Mouse (Mus musculus): Measurements from ENCODE around the gene Gm3854. TPM values are rescaled to one million over a fixed set of nuclear protein-coding genes. Genes with fewer than 3 reads are reported as not detected.
"Not testable (repeated sequence)": the region's sequence is repeated elsewhere in the genome, so short reads cannot be mapped to it uniquely, and the experiment has no call there.

Gene Gm3854
- polyA plus RNA-seq, 1 experiment, result 3.8 TPM

- TF ChIP-seq EP300 (IDR thresholded peaks at IDR 0.05; ENCODE audit: insufficient read depth, low read depth, low read length), result no peak
- TF ChIP-seq CTCF (IDR thresholded peaks at IDR 0.05; ENCODE audit: low read depth, low read length), result no peak
- no peak for TF ChIP-seq POLR2A (IDR thresholded peaks at IDR 0.05; ENCODE audit: insufficient read depth, low read length)
- H3K4me3 ChIP-seq (ENCODE audit: low read depth, low read length), result peak overlapping the region; percentile 83
- H3K36me3 ChIP-seq (ENCODE audit: control insufficient read depth, insufficient read depth, low read length, poor library complexity, severe bottlenecking), result no peaks in the 10 kb centered on the region
- peak overlapping the region; percentile 87 for H3K27ac ChIP-seq (ENCODE audit: insufficient read depth, low read length)
- no peaks in the 10 kb centered on the region for H3K9me3 ChIP-seq (replicated peaks; ENCODE audit: control insufficient read depth, insufficient read depth, low read length, poor library complexity, severe bottlenecking)
- H3K9ac ChIP-seq (ENCODE audit: low read depth, poor library complexity, severe bottlenecking), result peak overlapping the region; percentile 7
- H3K4me1 ChIP-seq (ENCODE audit: control insufficient read depth, insufficient read depth, low read length), result peaks cover 2% of the 10 kb centered on the region
- H3K27me3 ChIP-seq (ENCODE audit: control insufficient read depth, insufficient read depth, low read length, poor library complexity, severe bottlenecking), result no peaks in the 10 kb centered on the region
Measured at GRCm38 (mm10) chr7:6362268-6363046, 18.9 kb downstream of the Gm3854 start.

GRCm38 (mm10) chr7:6363047-6363488 lies 19.5 kb downstream of the Gm3854 start, which contains the start of gene Zfp78:
Zfp78 (plus strand) TSS chr7:6363280.
- Histone ChIP-seq H3K4me1 (ENCODE audit: control insufficient read depth, insufficient read depth, low read length) (peaks cover 2% of the 10 kb centered on the region), H3K27me3 (ENCODE audit: control insufficient read depth, insufficient read depth, low read length, poor library complexity, severe bottlenecking) (no peaks in the 10 kb centered on the region), H3K9ac (ENCODE audit: low read depth, poor library complexity, severe bottlenecking) (peak within 1 kb of the TSS; percentile 50), H3K27ac (ENCODE audit: insufficient read depth, low read length) (peak within 1 kb of the TSS; percentile 87), H3K36me3 (ENCODE audit: control insufficient read depth, insufficient read depth, low read length, poor library complexity, severe bottlenecking) (no peaks in the 10 kb centered on the region), H3K4me3 (ENCODE audit: low read depth, low read length) (peak within 1 kb of the TSS; percentile 83), H3K9me3 (replicated peaks; ENCODE audit: control insufficient read depth, insufficient read depth, low read length, poor library complexity, severe bottlenecking) (no peaks in the 10 kb centered on the region)
- TF ChIP-seq POLR2A (IDR thresholded peaks at IDR 0.05; ENCODE audit: insufficient read depth, low read length) (no peak), CTCF (IDR thresholded peaks at IDR 0.05; ENCODE audit: low read depth, low read length) (no peak), EP300 (IDR thresholded peaks at IDR 0.05; ENCODE audit: insufficient read depth, low read depth, low read length) (no peak)

- H3K36me3 ChIP-seq (ENCODE audit: control insufficient read depth, insufficient read depth, low read length, poor library complexity, severe bottlenecking), result no peaks in the 10 kb centered on the region
- TF ChIP-seq POLR2A (IDR thresholded peaks at IDR 0.05; ENCODE audit: insufficient read depth, low read length), result no peak
- no peak for TF ChIP-seq CTCF (IDR thresholded peaks at IDR 0.05; ENCODE audit: low read depth, low read length)
- no peak for TF ChIP-seq EP300 (IDR thresholded peaks at IDR 0.05; ENCODE audit: insufficient read depth, low read depth, low read length)
Measured at GRCm38 (mm10) chr7:6364761-6365160, 21.2 kb downstream of the Gm3854 start.

GRCm38 (mm10) chr7:6367185-6367584 lies 23.6 kb downstream of the Gm3854 start:
- Histone ChIP-seq H3K27me3 (ENCODE audit: control insufficient read depth, insufficient read depth, low read length, poor library complexity, severe bottlenecking) (no peaks in the 10 kb centered on the region), H3K9ac (ENCODE audit: low read depth, poor library complexity, severe bottlenecking) (no peak overlapping the region), H3K9me3 (replicated peaks; ENCODE audit: control insufficient read depth, insufficient read depth, low read length, poor library complexity, severe bottlenecking) (no peaks in the 10 kb centered on the region), H3K36me3 (ENCODE audit: control insufficient read depth, insufficient read depth, low read length, poor library complexity, severe bottlenecking) (no peaks in the 10 kb centered on the region), H3K27ac (ENCODE audit: insufficient read depth, low read length) (no peak overlapping the region), H3K4me3 (ENCODE audit: low read depth, low read length) (no peak overlapping the region), H3K4me1 (ENCODE audit: control insufficient read depth, insufficient read depth, low read length) (no peaks in the 10 kb centered on the region)
- TF ChIP-seq EP300 (IDR thresholded peaks at IDR 0.05; ENCODE audit: insufficient read depth, low read depth, low read length), result no peak
- TF ChIP-seq CTCF (IDR thresholded peaks at IDR 0.05; ENCODE audit: low read depth, low read length), result no peak
- TF ChIP-seq POLR2A (IDR thresholded peaks at IDR 0.05; ENCODE audit: insufficient read depth, low read length), result no peak

More at GRCm38 (mm10) chr7:6364761-6365160, 21.2 kb downstream of the Gm3854 start:
- 0 out of 2 replicates have a peak overlapping the region, but pooled peaks have one; percentile 24 for H3K27ac ChIP-seq (ENCODE audit: insufficient read depth, low read length)
- H3K9ac ChIP-seq (ENCODE audit: low read depth, poor library complexity, severe bottlenecking), result no peak overlapping the region
- H3K4me1 ChIP-seq (ENCODE audit: control insufficient read depth, insufficient read depth, low read length), result peaks cover 2% of the 10 kb centered on the region
- no peaks in the 10 kb centered on the region for H3K27me3 ChIP-seq (ENCODE audit: control insufficient read depth, insufficient read depth, low read length, poor library complexity, severe bottlenecking)
- no peak overlapping the region for H3K4me3 ChIP-seq (ENCODE audit: low read depth, low read length)
- H3K9me3 ChIP-seq (replicated peaks; ENCODE audit: control insufficient read depth, insufficient read depth, low read length, poor library complexity, severe bottlenecking), result no peaks in the 10 kb centered on the region

DNA sequence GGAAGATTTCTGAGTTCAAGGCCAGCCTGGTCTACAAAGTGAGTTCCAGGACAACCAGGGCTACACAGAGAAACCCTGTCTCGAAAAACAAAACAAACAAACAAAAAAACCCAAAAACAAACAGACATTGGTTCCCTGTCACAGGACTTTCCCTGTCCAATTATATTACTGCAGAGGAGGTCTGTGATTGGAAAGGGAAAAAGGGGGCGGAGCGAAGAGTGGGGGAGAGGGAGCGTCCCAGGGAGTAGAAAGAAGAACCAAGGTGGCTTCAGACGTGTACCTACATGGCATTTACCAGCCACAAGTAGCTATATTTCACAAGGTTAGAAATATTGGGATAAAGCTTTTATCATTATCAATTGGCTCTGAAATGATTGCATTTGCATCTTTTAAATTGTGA lies 24.6 kb downstream of the Gm3854 start:
- not testable (repeated sequence) for H3K9me3 ChIP-seq (replicated peaks; ENCODE audit: control insufficient read depth, insufficient read depth, low read length, poor library complexity, severe bottlenecking); H3K36me3 ChIP-seq (ENCODE audit: control insufficient read depth, insufficient read depth, low read length, poor library complexity, severe bottlenecking); H3K27me3 ChIP-seq (ENCODE audit: control insufficient read depth, insufficient read depth, low read length, poor library complexity, severe bottlenecking); H3K9ac ChIP-seq (ENCODE audit: low read depth, poor library complexity, severe bottlenecking); H3K4me1 ChIP-seq (ENCODE audit: control insufficient read depth, insufficient read depth, low read length); H3K27ac ChIP-seq (ENCODE audit: insufficient read depth, low read length); H3K4me3 ChIP-seq (ENCODE audit: low read depth, low read length)

DNA sequence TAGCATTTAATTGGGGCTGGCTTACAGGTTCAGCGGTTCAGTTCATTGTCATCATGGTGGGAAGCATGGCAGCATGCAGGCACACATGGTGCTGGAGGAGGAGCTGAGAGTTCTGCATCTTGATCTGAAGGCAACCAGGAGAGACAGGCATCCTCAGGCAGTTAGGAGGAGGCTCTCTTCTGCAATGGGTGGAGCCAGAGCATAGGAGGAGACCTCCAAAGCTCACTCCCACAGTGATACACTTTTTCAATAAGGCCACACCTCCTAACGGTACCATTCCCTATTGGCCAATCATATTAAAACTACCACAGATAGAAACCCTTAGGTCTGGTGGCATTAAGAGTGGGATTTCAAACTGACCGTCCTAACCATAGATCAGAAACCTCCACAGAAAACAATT lies 25.9 kb downstream of the Gm3854 start:
- no peaks in the 10 kb centered on the region for H3K36me3 ChIP-seq (ENCODE audit: control insufficient read depth, insufficient read depth, low read length, poor library complexity, severe bottlenecking)
- H3K4me3 ChIP-seq (ENCODE audit: low read depth, low read length), result no peak overlapping the region
- no peaks in the 10 kb centered on the region for H3K27me3 ChIP-seq (ENCODE audit: control insufficient read depth, insufficient read depth, low read length, poor library complexity, severe bottlenecking)
- no peak overlapping the region for H3K9ac ChIP-seq (ENCODE audit: low read depth, poor library complexity, severe bottlenecking)
- no peak overlapping the region for H3K27ac ChIP-seq (ENCODE audit: insufficient read depth, low read length)
- no peaks in the 10 kb centered on the region for H3K4me1 ChIP-seq (ENCODE audit: control insufficient read depth, insufficient read depth, low read length)
- no peak for TF ChIP-seq POLR2A (IDR thresholded peaks at IDR 0.05; ENCODE audit: insufficient read depth, low read length)
- no peak for TF ChIP-seq CTCF (IDR thresholded peaks at IDR 0.05; ENCODE audit: low read depth, low read length)
- no peak for TF ChIP-seq EP300 (IDR thresholded peaks at IDR 0.05; ENCODE audit: insufficient read depth, low read depth, low read length)
- H3K9me3 ChIP-seq (replicated peaks; ENCODE audit: control insufficient read depth, insufficient read depth, low read length, poor library complexity, severe bottlenecking), result no peaks in the 10 kb centered on the region

Data from ES-Bruce4 (cell line).